Mouse (Mus musculus): ENCODE measurements at regions not wholly inside any gene's neighbourhood (a gene's known extent, or its start where the extent isn't known, plus 50 kb on each side); places are given as distances from the start of the nearest gene placed in this dataset.
"Not testable (repeated sequence)": the region's sequence is repeated elsewhere in the genome, so short reads cannot be mapped to it uniquely, and the experiment has no call there.

GRCm38 (mm10) chr1:145784370-145784769 lies 710.2 kb upstream of the Brinp3 start:
- WGBS, result 94% methylated on average over 3 of the region's 3 CpGs
- H3K36me3 ChIP-seq (ENCODE audit: control insufficient read depth, insufficient read depth, low read length); H3K27ac ChIP-seq (ENCODE audit: low read depth, low read length); H3K4me2 ChIP-seq (ENCODE audit: low read length); H3K4me1 ChIP-seq (ENCODE audit: control insufficient read depth, insufficient read depth, low read depth, low read length); H3K9me3 ChIP-seq (ENCODE audit: control insufficient read depth, low read length); H3K27me3 ChIP-seq (replicated peaks; ENCODE audit: control insufficient read depth, insufficient read depth, low read length); H3K9ac ChIP-seq (ENCODE audit: low read depth, low read length); H3K4me3 ChIP-seq (ENCODE audit: low read length); ATAC-seq: not testable (repeated sequence)

GRCm38 (mm10) chr1:145806390-145806948 lies 688.1 kb upstream of the Brinp3 start:
- 82% methylated on average over 8 of the region's 8 CpGs for WGBS

DNA sequence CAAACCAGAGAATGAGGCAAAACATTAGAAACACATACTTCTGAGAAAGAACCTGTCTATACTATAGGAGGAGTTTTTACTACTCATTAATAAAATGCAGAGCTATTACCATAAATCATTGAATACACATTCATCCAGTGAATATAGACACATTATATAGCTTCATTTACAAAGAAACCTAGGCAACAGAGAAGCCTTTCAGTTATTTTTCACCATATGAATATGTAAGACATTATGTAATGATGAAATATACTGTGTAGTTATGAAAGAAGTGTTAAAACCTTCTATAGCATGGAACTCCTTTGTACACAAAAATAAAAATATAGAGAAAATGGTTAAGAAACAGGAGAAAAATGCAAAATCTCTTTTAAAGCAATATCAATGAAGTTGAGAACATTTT lies 647.5 kb upstream of the Brinp3 start:
- Histone ChIP-seq H3K4me2 (ENCODE audit: low read length) (no peak overlapping the region), H3K27ac (ENCODE audit: low read depth, low read length) (no peak overlapping the region), H3K4me1 (ENCODE audit: control insufficient read depth, insufficient read depth, low read depth, low read length) (no peaks in the 10 kb centered on the region), H3K36me3 (ENCODE audit: control insufficient read depth, insufficient read depth, low read length) (no peaks in the 10 kb centered on the region), H3K9ac (ENCODE audit: low read depth, low read length) (no peak overlapping the region), H3K4me3 (ENCODE audit: low read length) (no peak overlapping the region), H3K27me3 (replicated peaks; ENCODE audit: control insufficient read depth, insufficient read depth, low read length) (no peaks in the 10 kb centered on the region), H3K9me3 (ENCODE audit: control insufficient read depth, low read length) (no peaks in the 10 kb centered on the region)
- ATAC-seq, result no peak

More at GRCm38 (mm10) chr1:145806390-145806948, 688.1 kb upstream of the Brinp3 start:
- Histone ChIP-seq H3K4me1 (ENCODE audit: control insufficient read depth, insufficient read depth, low read depth, low read length) (no peaks in the 10 kb centered on the region), H3K9ac (ENCODE audit: low read depth, low read length) (no peak overlapping the region), H3K9me3 (ENCODE audit: control insufficient read depth, low read length) (no peaks in the 10 kb centered on the region), H3K27ac (ENCODE audit: low read depth, low read length) (no peak overlapping the region), H3K36me3 (ENCODE audit: control insufficient read depth, insufficient read depth, low read length) (no peaks in the 10 kb centered on the region), H3K4me3 (ENCODE audit: low read length) (no peak overlapping the region), H3K27me3 (replicated peaks; ENCODE audit: control insufficient read depth, insufficient read depth, low read length) (no peaks in the 10 kb centered on the region), H3K4me2 (ENCODE audit: low read length) (no peak overlapping the region)
- ATAC-seq, result peak; percentile 60; the same call in 1 of the 2 replicates
